Mouse (Mus musculus): ENCODE data around the gene Sirt7. TPM values are rescaled to one million over a fixed set of nuclear protein-coding genes. Genes with fewer than 3 reads are reported as not detected.

The Sirt7 gene
- polyA plus RNA-seq, 1 experiment from 2014 or later: 39.0 TPM

DNA sequence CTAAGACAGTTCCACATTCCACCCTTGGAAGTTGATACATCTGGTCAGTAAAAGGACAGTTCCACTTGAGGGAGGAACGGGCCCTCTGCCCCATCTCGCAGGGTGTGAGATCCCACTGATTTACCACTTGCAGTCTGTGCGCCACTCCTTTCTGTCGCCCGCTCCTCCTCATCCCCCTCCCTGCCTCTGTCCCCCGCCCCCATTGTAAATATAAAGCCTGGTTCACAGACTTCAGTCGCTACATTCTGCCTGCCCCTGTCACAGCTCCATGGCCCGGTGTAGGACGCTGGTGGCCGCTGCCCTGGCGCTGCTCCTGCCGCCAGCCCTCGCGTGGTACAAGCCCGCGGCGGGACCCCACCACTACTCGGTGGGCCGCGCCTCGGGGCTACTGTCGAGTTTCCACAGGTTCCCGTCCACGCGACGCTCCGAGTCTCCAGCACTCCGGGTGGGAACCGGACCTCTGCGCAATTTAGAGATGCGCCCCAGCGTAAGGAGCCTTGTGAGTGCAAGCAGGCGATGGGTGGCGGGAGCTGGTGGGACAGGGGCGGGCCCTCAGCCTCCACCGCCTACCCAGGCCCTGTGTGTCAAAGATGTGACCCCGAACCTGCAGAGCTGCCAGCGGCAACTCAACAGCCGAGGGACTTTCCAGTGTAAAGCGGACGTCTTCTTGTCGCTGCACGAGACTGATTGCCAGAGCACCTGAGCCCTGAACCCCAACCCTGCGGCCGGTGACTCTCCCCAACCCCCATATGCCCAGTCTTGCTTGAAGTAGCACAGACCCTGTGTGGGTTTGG lies 16.6 kb downstream of the Sirt7 start, which contains the start of gene Npb:
Gene Npb, plus strand, starts transcription at position 237 of the 794 bp plus-strand sequence.
- peaks cover 9% of the 10 kb centered on the region; the same call in 1 of the 2 replicates for H3K4me1 ChIP-seq (ENCODE audit: control insufficient read depth, insufficient read depth, low read length)
- H3K9me3 ChIP-seq (ENCODE audit: control insufficient read depth, low read length): no peaks in the 10 kb centered on the region
- DNase-seq (ENCODE audit: low spot score) (no peak), ATAC-seq (ENCODE audit: insufficient read depth, low FRiP score, low TSS enrichment) (no peak)
- H3K27ac ChIP-seq (ENCODE audit: low read depth, low read length): no peak within 1 kb of the TSS
- H3K4me2 ChIP-seq (ENCODE audit: low read depth): peak within 1 kb of the TSS; percentile 44
- H3K9ac ChIP-seq (ENCODE audit: low read length): peak within 1 kb of the TSS; percentile 47
- H3K4me3 ChIP-seq (ENCODE audit: low read depth, low read length): peak within 1 kb of the TSS; percentile 21
- H3K27me3 ChIP-seq (ENCODE audit: control insufficient read depth, insufficient read depth, low read length): 0 out of 2 replicates have a peak, but pooled peaks cover 2% of the 10 kb centered on the region
- H3K36me3 ChIP-seq (ENCODE audit: control insufficient read depth, insufficient read depth, low read length): peaks cover 14% of the 10 kb centered on the region
- 6% methylated on average over 44 of the region's 45 CpGs for WGBS

DNA sequence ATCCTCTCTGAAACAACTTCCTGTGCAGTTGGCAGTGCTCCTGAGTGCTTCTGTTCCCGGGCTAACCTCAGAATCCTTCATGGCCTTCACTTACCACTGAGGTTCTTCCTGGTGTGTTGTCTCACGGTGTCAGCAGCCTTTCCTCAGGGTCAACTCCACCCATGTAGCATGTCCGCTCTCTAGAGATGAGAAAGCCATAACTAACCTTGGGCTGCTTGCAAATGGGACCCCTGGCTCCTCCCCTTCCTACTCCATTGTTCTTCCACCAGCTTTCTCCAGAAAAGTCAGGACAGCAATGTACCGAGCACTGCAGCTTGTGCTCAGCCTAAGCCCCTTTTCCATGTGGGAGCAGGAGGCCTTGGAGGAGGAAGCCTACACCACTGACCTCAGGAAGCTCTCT lies 18.3 kb downstream of the Sirt7 start:
- no peak for DNase-seq (ENCODE audit: low spot score)
- Histone ChIP-seq H3K27ac (ENCODE audit: low read depth, low read length) (no peak overlapping the region), H3K9me3 (ENCODE audit: control insufficient read depth, low read length) (no peaks in the 10 kb centered on the region), H3K4me3 (ENCODE audit: low read depth, low read length) (no peak overlapping the region), H3K4me2 (ENCODE audit: low read depth) (no peak overlapping the region), H3K9ac (ENCODE audit: low read length) (no peak overlapping the region), H3K27me3 (ENCODE audit: control insufficient read depth, insufficient read depth, low read length) (0 out of 2 replicates have a peak, but pooled peaks cover 2% of the 10 kb centered on the region), H3K36me3 (ENCODE audit: control insufficient read depth, insufficient read depth, low read length) (peaks cover 17% of the 10 kb centered on the region), H3K4me1 (ENCODE audit: control insufficient read depth, insufficient read depth, low read length) (peaks cover 9% of the 10 kb centered on the region; the same call in 1 of the 2 replicates)
- 77% methylated on average over 4 of the region's 4 CpGs for WGBS
- ATAC-seq (ENCODE audit: insufficient read depth, low FRiP score, low TSS enrichment): no peak

DNA sequence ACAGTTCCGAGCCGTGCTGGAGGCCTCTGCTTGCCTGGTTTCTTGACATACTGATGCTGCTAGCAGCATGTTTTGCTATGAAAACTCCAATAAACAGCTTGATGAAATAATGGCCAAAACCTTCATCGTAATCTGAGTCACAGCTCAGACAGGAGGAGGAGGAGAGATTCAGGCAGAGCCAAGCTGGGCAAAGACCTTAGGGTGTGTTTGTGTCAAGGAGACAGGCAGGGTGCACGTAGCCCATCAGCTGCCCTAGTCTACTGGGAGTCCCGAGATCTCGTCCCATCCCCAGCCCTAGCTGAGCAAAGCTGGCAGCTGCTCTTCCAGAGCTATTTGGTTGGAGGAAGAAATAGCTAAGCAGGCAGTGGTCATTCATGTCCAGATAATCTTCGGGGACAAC lies 19.4 kb downstream of the Sirt7 start:
- Histone ChIP-seq H3K4me3 (ENCODE audit: low read depth, low read length) (no peak overlapping the region), H3K9ac (ENCODE audit: low read length) (no peak overlapping the region), H3K27me3 (ENCODE audit: control insufficient read depth, insufficient read depth, low read length) (0 out of 2 replicates have a peak, but pooled peaks cover 2% of the 10 kb centered on the region), H3K9me3 (ENCODE audit: control insufficient read depth, low read length) (no peaks in the 10 kb centered on the region), H3K27ac (ENCODE audit: low read depth, low read length) (no peak overlapping the region), H3K4me1 (ENCODE audit: control insufficient read depth, insufficient read depth, low read length) (peaks cover 9% of the 10 kb centered on the region; the same call in 1 of the 2 replicates), H3K4me2 (ENCODE audit: low read depth) (no peak overlapping the region), H3K36me3 (ENCODE audit: control insufficient read depth, insufficient read depth, low read length) (peaks cover 12% of the 10 kb centered on the region)
- DNase-seq (ENCODE audit: low spot score) (no peak), ATAC-seq (ENCODE audit: insufficient read depth, low FRiP score, low TSS enrichment) (no peak)
- WGBS: 95% methylated on average over 7 of the region's 7 CpGs

DNA sequence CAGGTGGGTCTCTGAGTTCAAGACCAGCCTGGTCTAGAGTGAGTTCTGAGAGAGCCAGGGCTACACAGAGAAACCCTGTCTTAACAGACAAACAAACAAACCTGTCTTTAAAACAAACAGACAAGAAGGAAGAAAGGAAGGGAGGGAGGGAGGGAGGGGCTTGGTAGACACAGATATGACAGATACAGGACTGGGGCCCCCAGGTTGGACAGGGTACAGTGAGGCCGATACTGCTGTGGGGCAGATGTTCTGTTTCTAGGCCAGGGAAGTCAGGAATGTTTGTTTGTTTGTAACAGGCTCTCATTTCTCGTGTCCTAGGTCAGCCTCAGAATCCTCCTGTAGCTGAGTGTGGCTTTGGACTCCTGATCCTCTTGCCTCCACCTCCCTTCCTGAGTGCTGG lies 21.5 kb downstream of the Sirt7 start:
- Histone ChIP-seq H3K4me1 (ENCODE audit: control insufficient read depth, insufficient read depth, low read length) (peaks cover 10% of the 10 kb centered on the region; the same call in 1 of the 2 replicates), H3K27me3 (ENCODE audit: control insufficient read depth, insufficient read depth, low read length) (0 out of 2 replicates have a peak, but pooled peaks cover 2% of the 10 kb centered on the region), H3K4me3 (ENCODE audit: low read depth, low read length) (no peak overlapping the region), H3K36me3 (ENCODE audit: control insufficient read depth, insufficient read depth, low read length) (peaks cover 10% of the 10 kb centered on the region), H3K4me2 (ENCODE audit: low read depth) (no peak overlapping the region), H3K9ac (ENCODE audit: low read length) (no peak overlapping the region), H3K27ac (ENCODE audit: low read depth, low read length) (no peak overlapping the region), H3K9me3 (ENCODE audit: control insufficient read depth, low read length) (no peaks in the 10 kb centered on the region)
- ATAC-seq (ENCODE audit: insufficient read depth, low FRiP score, low TSS enrichment): no peak
- WGBS: 80% methylated on average over 2 of the region's 2 CpGs
- DNase-seq (ENCODE audit: low spot score): no peak

DNA sequence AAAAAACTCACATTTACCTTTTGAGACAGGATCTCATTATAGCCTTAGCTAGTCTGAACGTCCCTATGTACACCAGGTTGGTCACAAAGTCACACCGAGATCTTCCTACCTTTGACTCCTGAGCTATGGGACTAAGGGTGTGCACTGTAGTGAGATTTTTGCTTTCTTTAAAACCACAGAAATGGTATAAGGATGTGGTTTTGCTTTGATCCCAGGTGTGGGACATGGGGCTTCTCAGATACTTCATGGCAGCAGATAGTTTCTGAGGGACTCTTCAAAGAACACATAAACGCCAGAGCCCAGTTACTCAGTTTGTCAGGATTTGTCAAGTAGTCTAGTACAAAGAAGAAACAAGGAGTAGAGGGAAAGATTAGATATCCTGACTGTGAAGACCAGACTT lies 24.3 kb downstream of the Sirt7 start:
- Histone ChIP-seq H3K4me1 (ENCODE audit: control insufficient read depth, insufficient read depth, low read length) (peaks cover 16% of the 10 kb centered on the region), H3K4me3 (ENCODE audit: low read depth, low read length) (no peak overlapping the region), H3K9ac (ENCODE audit: low read length) (no peak overlapping the region), H3K27me3 (ENCODE audit: control insufficient read depth, insufficient read depth, low read length) (no peaks in the 10 kb centered on the region), H3K27ac (ENCODE audit: low read depth, low read length) (no peak overlapping the region), H3K4me2 (ENCODE audit: low read depth) (no peak overlapping the region), H3K36me3 (ENCODE audit: control insufficient read depth, insufficient read depth, low read length) (peaks cover 17% of the 10 kb centered on the region), H3K9me3 (ENCODE audit: control insufficient read depth, low read length) (no peaks in the 10 kb centered on the region)
- DNase-seq (ENCODE audit: low spot score) (no peak), ATAC-seq (ENCODE audit: insufficient read depth, low FRiP score, low TSS enrichment) (no peak)
- WGBS: 97% methylated on average over 3 of the region's 3 CpGs

DNA sequence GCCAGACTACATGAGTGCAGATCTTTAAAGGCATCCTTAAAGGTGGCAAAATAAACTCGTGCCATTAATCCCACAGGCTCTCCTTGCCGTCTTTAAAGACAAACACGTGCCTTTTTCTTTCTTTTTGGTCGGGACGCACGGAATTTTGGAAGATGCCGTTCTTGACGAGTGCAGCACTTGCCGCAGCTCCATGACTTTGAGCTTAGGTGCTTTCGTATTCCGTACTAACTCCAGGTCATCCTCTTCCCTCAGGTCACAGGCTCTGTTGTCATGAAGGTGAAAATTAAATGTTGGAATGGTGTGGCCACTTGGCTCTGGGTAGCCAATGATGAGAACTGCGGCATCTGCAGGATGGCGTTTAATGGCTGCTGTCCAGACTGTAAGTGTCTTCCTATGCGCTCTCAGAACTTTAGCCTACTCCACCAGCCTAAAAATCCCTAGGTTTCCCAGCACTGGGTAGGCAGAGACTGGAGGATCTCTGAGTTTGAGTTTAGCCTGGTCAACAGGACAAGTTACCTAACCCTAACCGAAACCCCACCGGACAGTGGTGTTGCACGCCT lies 26.0 kb downstream of the Sirt7 start:
- H3K36me3 ChIP-seq (ENCODE audit: control insufficient read depth, insufficient read depth, low read length): peaks cover 26% of the 10 kb centered on the region
- ATAC-seq (ENCODE audit: insufficient read depth, low FRiP score, low TSS enrichment) (no peak), DNase-seq (ENCODE audit: low spot score) (no peak)

DNA sequence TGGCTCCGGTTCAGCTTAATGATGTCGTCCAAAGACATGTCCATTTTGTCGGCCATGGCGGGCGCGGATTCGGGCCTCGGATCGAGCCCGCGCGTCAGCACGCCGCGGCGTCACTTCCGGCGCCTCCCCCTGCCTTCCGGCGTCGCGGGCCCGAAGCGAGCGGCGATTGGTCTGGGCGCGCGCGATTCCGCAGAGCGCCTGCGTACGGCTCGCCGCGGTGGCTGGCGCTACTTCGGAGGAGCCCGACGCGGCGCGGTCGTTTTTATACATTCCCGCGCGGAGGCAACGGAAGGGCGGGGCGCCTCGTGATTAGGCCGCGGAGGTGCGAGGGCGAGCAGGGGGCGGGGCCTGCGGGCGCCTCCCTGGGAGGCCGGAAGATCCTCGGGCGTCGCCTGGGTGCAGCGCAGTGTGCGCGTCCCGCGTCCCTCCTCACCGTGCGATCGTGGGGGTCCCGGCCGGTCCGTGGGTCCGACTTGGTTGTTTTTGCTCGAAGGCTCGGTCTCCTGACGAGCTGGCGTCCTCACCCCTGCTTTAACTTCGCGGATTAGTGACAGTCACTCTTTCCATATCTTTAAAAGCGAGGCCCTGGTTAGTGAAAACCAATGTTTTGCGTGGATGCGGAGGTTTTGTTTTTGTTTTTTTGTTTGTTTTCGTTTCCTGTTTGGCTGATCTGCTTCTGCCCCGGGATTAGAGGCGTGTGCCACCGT lies 26.6 kb downstream of the Sirt7 start, which contains the start of the genes Alyref and Anapc11:
Gene Alyref, minus strand, starts transcription at position 83 of the 707 bp plus-strand sequence.
Gene Anapc11, plus strand, starts transcription at position 139 of the 707 bp plus-strand sequence.
- Histone ChIP-seq H3K36me3 (ENCODE audit: control insufficient read depth, insufficient read depth, low read length) (peaks cover 32% of the 10 kb centered on the region), H3K4me3 (ENCODE audit: low read depth, low read length) (peak within 1 kb of the TSS; percentile 100), H3K27me3 (ENCODE audit: control insufficient read depth, insufficient read depth, low read length) (no peaks in the 10 kb centered on the region), H3K9me3 (ENCODE audit: control insufficient read depth, low read length) (no peaks in the 10 kb centered on the region), H3K4me1 (ENCODE audit: control insufficient read depth, insufficient read depth, low read length) (peaks cover 16% of the 10 kb centered on the region), H3K27ac (ENCODE audit: low read depth, low read length) (peak within 1 kb of the TSS; percentile 82), H3K9ac (ENCODE audit: low read length) (peak within 1 kb of the TSS; percentile 99), H3K4me2 (ENCODE audit: low read depth) (peak within 1 kb of the TSS; percentile 98)
- DNase-seq (ENCODE audit: low spot score): peak; percentile 98
- under 1% methylated on average over 83 of the region's 88 CpGs for WGBS
- ATAC-seq (ENCODE audit: insufficient read depth, low FRiP score, low TSS enrichment): peak; percentile 96

More for the DNA sequence above, 26.0 kb downstream of the Sirt7 start:
- H3K4me1 ChIP-seq (ENCODE audit: control insufficient read depth, insufficient read depth, low read length): peaks cover 16% of the 10 kb centered on the region
- 55% methylated on average over 17 of the region's 17 CpGs for WGBS
- H3K9me3 ChIP-seq (ENCODE audit: control insufficient read depth, low read length): no peaks in the 10 kb centered on the region
- H3K27ac ChIP-seq (ENCODE audit: low read depth, low read length): peak overlapping the region; percentile 70
- H3K27me3 ChIP-seq (ENCODE audit: control insufficient read depth, insufficient read depth, low read length): no peaks in the 10 kb centered on the region
- H3K4me3 ChIP-seq (ENCODE audit: low read depth, low read length): peak overlapping the region; percentile 100
- peak overlapping the region; percentile 67 for H3K9ac ChIP-seq (ENCODE audit: low read length)
- peak overlapping the region; percentile 98 for H3K4me2 ChIP-seq (ENCODE audit: low read depth)
